Mouse (Mus musculus) kidney, embryonic 16.5 days (tissue): ENCODE results near the gene Cend1. TPM values are rescaled to one million over a fixed set of nuclear protein-coding genes. Genes with fewer than 3 reads are reported as not detected.

ENCODE experiments used
- ATAC-seq: fragments of 200-750 bp; cut with Nextera tagmentation; 2 replicates; pipeline ENCODE4 v1.8.0; 2017; ENCODE audit warnings: moderate TSS enrichment; ENCODE audit not compliant: low FRiP score, low TSS enrichment
- H3K27ac ChIP-seq: fragments of 300-500 bp; sonication (generic); 2 replicates; pipeline ENCODE4 v1.5.1; 2014; ENCODE audit warnings: low read length
- H3K27me3 ChIP-seq: fragments of 300-500 bp; sonication (generic); 2 replicates; pipeline ENCODE4 v1.6.1; 2014; ENCODE audit warnings: low read length, control low read depth, mixed read lengths; ENCODE audit not compliant: insufficient read depth
- H3K36me3 ChIP-seq: fragments of 300-500 bp; sonication (generic); 2 replicates; pipeline ENCODE4 v1.6.1; 2014; ENCODE audit warnings: low read length, control low read depth, mixed read lengths; ENCODE audit not compliant: insufficient read depth
- H3K4me1 ChIP-seq: fragments of 300-500 bp; sonication (generic); 2 replicates; pipeline ENCODE4 v1.6.1; 2014; ENCODE audit warnings: low read length, control low read depth, mixed read lengths; ENCODE audit not compliant: insufficient read depth
- H3K4me2 ChIP-seq: fragments of 300-500 bp; sonication (generic); replicated peaks from 2 replicates; pipeline ENCODE4 v1.6.1; 2014; ENCODE audit warnings: low read depth, low read length
- H3K4me3 ChIP-seq: fragments of 300-500 bp; sonication (generic); 2 replicates; pipeline ENCODE4 v1.5.1; 2014; ENCODE audit warnings: mild to moderate bottlenecking, low read length
- H3K9ac ChIP-seq: fragments of 300-500 bp; sonication (generic); replicated peaks from 2 replicates; pipeline ENCODE4 v1.6.1; 2014; ENCODE audit warnings: low read length
- H3K9me3 ChIP-seq: fragments of 300-500 bp; sonication (generic); 2 replicates; pipeline ENCODE4 v1.6.1; 2016; ENCODE audit warnings: low read length, control low read depth
- WGBS: fragments of 180-500 bp; shearing (Covaris S2); extraction: QIAGEN DNeasy Blood & Tissue Kit; methylation state at CpG from one replicate; pipeline ENCODE4 v1.1.7; 2014; 5-methylcytosine and 5-hydroxymethylcytosine counted together
- polyA plus RNA-seq: library from polyadenylated mRNA; unstranded; fragments of >200 nt; fragmentation: Nextera tagmentation; extraction: Ambion mirVana; gene quantifications from 2 replicates; pipeline ENCODE4 v1.2.1, GENCODE M21; 2015

The Cend1 gene
- polyA plus RNA-seq, 1 experiment from 2014 or later = 3.0 TPM

DNA sequence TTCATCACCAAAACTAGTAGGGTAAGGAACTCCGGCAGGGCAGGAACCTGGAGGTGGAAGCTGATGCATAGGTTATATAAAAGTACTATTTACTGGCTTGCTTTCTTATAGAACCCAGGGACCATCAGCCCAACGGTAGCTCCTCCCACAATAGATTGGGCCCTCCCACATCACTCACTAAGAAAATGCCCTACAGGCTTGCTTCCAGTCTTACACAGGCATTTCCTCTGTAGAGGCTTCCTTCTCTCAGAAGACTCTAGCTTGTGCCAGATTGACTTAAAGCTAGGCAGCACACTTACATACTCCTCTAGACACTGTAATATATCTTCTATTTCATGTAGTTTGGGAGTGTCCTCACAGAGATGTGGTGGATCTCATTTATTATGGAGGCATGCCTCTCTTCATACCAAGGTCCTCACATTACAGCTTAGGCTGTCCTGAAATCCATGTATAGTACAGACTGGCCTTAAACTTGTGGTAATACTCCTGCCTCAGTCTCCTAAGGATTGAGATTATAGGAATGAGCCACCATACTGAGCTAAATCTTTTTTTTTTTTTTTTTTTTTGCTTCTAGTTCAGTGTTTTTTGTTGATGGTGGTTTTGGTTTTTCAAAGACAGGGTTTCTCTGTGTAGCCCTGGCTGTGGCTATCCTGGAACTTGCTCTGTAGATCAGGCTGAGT is 41.3 kb downstream of the Cend1 start:
- WGBS = 41% methylated on average over 2 of the region's 2 CpGs
- no peaks in the 10 kb centered on the region for H3K36me3 ChIP-seq
- no peak overlapping the region for H3K27ac ChIP-seq
- no peak overlapping the region for H3K4me2 ChIP-seq
- H3K9ac ChIP-seq = no peak overlapping the region
- ATAC-seq = no peak
- no peak overlapping the region for H3K4me3 ChIP-seq
- peaks cover 10% of the 10 kb centered on the region for H3K4me1 ChIP-seq
- no peaks in the 10 kb centered on the region for H3K9me3 ChIP-seq
- no peaks in the 10 kb centered on the region for H3K27me3 ChIP-seq

DNA sequence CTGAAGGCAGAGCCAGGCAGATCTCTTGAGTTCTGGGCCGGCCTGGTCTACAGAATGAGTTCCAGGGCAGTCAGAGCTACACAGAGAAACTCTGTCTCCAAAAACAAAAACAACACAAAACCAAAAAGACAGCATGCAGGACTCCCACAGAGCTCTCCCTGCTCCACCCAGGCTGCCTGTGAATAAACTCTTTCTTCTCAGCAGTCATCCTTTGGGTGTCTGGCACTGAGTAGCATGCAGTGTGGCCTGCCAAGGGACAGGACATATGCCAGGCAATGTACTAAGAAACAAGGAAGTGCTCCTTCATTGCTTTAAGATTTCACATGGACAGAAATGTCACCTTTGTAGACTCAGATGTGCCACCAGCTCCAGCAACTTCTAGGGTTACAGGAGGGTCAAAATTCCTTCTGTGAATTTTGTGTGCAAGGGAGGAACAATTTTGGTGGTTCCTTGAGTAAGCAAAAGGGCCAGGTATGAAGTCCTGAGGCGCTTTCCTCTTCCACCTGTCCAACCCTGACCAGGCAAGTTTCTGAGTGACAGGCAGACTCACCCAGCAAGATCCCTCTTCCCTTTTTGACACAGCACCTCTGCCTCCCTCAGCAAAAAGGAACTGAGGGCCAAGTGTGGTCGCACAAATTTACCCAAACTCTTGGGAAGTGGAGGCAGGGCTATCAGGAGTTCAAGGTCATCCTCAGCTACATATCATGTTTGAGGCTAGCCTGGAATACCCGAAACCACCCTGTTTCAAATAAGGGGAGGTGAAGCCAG is 48.0 kb downstream of the Cend1 start:
- ATAC-seq = no peak
- Histone ChIP-seq H3K9ac (no peak overlapping the region), H3K9me3 (no peaks in the 10 kb centered on the region), H3K27me3 (no peaks in the 10 kb centered on the region), H3K4me1 (no peaks in the 10 kb centered on the region), H3K27ac (no peak overlapping the region), H3K36me3 (no peaks in the 10 kb centered on the region), H3K4me3 (no peak overlapping the region), H3K4me2 (no peak overlapping the region)
- 72% methylated on average over 4 of the region's 4 CpGs for WGBS

DNA sequence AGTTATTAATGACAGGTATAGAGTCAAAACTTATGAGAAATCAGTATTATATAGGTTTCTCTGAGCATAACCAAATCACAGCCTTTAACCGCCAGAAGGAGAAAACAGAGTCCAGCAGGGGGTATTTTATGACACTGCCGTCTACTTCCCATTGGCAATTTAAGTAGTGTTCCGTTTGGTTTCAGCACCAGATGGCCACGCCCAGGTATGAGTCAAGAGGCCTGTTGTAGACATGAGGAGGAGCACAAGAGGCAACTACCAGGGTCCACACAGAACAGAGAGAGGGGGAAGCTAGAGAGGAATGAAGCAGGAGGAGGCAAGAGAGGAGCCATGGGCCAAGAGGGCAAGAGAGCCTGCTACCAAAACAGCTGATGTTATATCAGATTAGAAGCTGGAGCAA is 49.7 kb downstream of the Cend1 start:
- 39% methylated on average over 4 of the region's 4 CpGs for WGBS
- H3K4me2 ChIP-seq = no peak overlapping the region
- no peaks in the 10 kb centered on the region for H3K27me3 ChIP-seq
- H3K36me3 ChIP-seq = no peaks in the 10 kb centered on the region
- no peak overlapping the region for H3K9ac ChIP-seq
- no peak for ATAC-seq
- no peaks in the 10 kb centered on the region for H3K4me1 ChIP-seq
- no peak overlapping the region for H3K4me3 ChIP-seq
- no peaks in the 10 kb centered on the region for H3K9me3 ChIP-seq
- H3K27ac ChIP-seq = no peak overlapping the region

Other genes with a start within 250 kb of the Cend1 start
- gene Hras, start 235.5 kb downstream of the Cend1 start, polyA plus RNA-seq = 40.3 and 78.3 TPM in 2 replicates
- gene Lrrc56, start 235.3 kb downstream of the Cend1 start, polyA plus RNA-seq = 13.5 and 15.1 TPM in 2 replicates
- 3.9 and 4.4 TPM in 2 replicates for gene Lmntd2, start 215.4 kb downstream of the Cend1 start, polyA plus RNA-seq
- 76.3 and 78.3 TPM in 2 replicates for gene Rassf7, start 213.6 kb downstream of the Cend1 start, polyA plus RNA-seq
- 81.2 and 93.0 TPM in 2 replicates for gene Phrf1, start 200.7 kb downstream of the Cend1 start, polyA plus RNA-seq
- 3.2 and 6.0 TPM in 2 replicates for gene Irf7, start 163.0 kb downstream of the Cend1 start, polyA plus RNA-seq
- gene Cdhr5, start 152.7 kb downstream of the Cend1 start, polyA plus RNA-seq = 15.4 and 16.3 TPM in 2 replicates
- gene Sct, start 150.4 kb downstream of the Cend1 start, polyA plus RNA-seq = 45.2 and 47.1 TPM in 2 replicates
- 1.3 and 1.5 TPM in 2 replicates for gene Drd4, start 137.5 kb downstream of the Cend1 start, polyA plus RNA-seq
- 77.4 and 87.5 TPM in 2 replicates for gene Deaf1, start 101.8 kb downstream of the Cend1 start, polyA plus RNA-seq
- 49.3 and 59.8 TPM in 2 replicates for gene Tmem80, start 101.8 kb downstream of the Cend1 start, polyA plus RNA-seq
- gene Eps8l2, start 90.6 kb downstream of the Cend1 start, polyA plus RNA-seq = 59.4 and 62.9 TPM in 2 replicates
- 371 and 374 TPM in 2 replicates for gene Taldo1, start 37.3 kb downstream of the Cend1 start, polyA plus RNA-seq
- 63.7 and 65.3 TPM in 2 replicates for gene Gatd1, start 15.4 kb downstream of the Cend1 start, polyA plus RNA-seq
- 33.2 and 39.9 TPM in 2 replicates for gene Slc25a22, start 8.4 kb upstream of the Cend1 start, polyA plus RNA-seq
- 11.4 and 12.6 TPM in 2 replicates for gene Pidd1, start 14.5 kb upstream of the Cend1 start, polyA plus RNA-seq
- gene Rplp2, start 17.9 kb upstream of the Cend1 start, polyA plus RNA-seq = 1,055 and 1,146 TPM in 2 replicates
- 47.0 and 51.5 TPM in 2 replicates for gene Pnpla2, start 25.7 kb upstream of the Cend1 start, polyA plus RNA-seq
- gene Cracr2b, start 31.6 kb upstream of the Cend1 start, polyA plus RNA-seq = 23.7 and 24.1 TPM in 2 replicates
- 48.4 and 54.3 TPM in 2 replicates for gene Cd151, start 37.9 kb upstream of the Cend1 start, polyA plus RNA-seq
- gene Polr2l, start 45.6 kb upstream of the Cend1 start, polyA plus RNA-seq = 68.8 and 73.2 TPM in 2 replicates
- gene Tspan4, start 45.7 kb upstream of the Cend1 start, polyA plus RNA-seq = 105 and 110 TPM in 2 replicates
- gene Chid1, start 110.4 kb upstream of the Cend1 start, polyA plus RNA-seq = 47.7 and 50.5 TPM in 2 replicates
- gene Ap2a2, start 132.7 kb upstream of the Cend1 start, polyA plus RNA-seq = 99.4 and 100 TPM in 2 replicates
- 0.24 and 0.26 TPM in 2 replicates for gene Muc6, start 225.8 kb upstream of the Cend1 start, polyA plus RNA-seq